Mouse (Mus musculus) ES-E14 (cell line): ENCODE measurements around the gene Spata48.

Experiments used
- CHD2 ChIP-seq: IDR thresholded peaks from 2 replicates; pipeline ENCODE4 v1.6.1; 2014; ENCODE audit warnings: mild to moderate bottlenecking, low read depth, low read length, inconsistent platforms
- HCFC1 ChIP-seq: IDR thresholded peaks from 2 replicates; pipeline ENCODE4 v1.6.1; 2012; ENCODE audit warnings: low read length, inconsistent platforms, borderline replicate concordance; ENCODE audit not compliant: insufficient read depth
- MAFK ChIP-seq: IDR thresholded peaks from 2 replicates; pipeline ENCODE4 v1.6.1; 2014; ENCODE audit warnings: mild to moderate bottlenecking, low read depth, low read length, inconsistent platforms; ENCODE audit not compliant: insufficient read depth
- ZC3H11A ChIP-seq: IDR thresholded peaks from 2 replicates; pipeline ENCODE4 v1.6.1; 2012; ENCODE audit warnings: low read depth, mild to moderate bottlenecking, inconsistent platforms, low read length, borderline replicate concordance
- ZNF384 ChIP-seq: IDR thresholded peaks from 2 replicates; pipeline ENCODE4 v1.6.1; 2012; ENCODE audit warnings: low read depth, low read length, inconsistent platforms

GRCm38 (mm10) chr11:11556186-11556585 is 94.3 kb downstream of the Spata48 start:
- no peak for TF ChIP-seq MAFK
- no peak for TF ChIP-seq ZC3H11A
- TF ChIP-seq HCFC1 = no peak
- TF ChIP-seq CHD2 = no peak
- TF ChIP-seq ZNF384 = no peak
